Mouse (Mus musculus) limb, embryonic 14.5 days (tissue): Measurements from ENCODE around the gene Zfyve9. TPM values are rescaled to one million over a fixed set of nuclear protein-coding genes. Genes with fewer than 3 reads are reported as not detected.

Source experiments
- ATAC-seq: fragments of 200-750 bp; cut with Nextera tagmentation; 2 replicates; pipeline ENCODE4 v1.8.0; 2017; ENCODE audit warnings: low read depth, moderate number of reproducible peaks, moderate TSS enrichment; ENCODE audit not compliant: low FRiP score
- DNase-seq: peaks from one replicate; pipeline ENCODE4 v3.0.0-alpha.2; 2015; ENCODE audit warnings: low spot score
- H3K27ac ChIP-seq: fragments of 300-500 bp; sonication (generic); replicated peaks from 2 replicates; pipeline ENCODE4 v1.5.1; 2014; ENCODE audit warnings: low read depth, mild to moderate bottlenecking, low read length, moderate library complexity, mixed read lengths
- H3K27me3 ChIP-seq: fragments of 300-500 bp; sonication (generic); 2 replicates; pipeline ENCODE4 v1.6.1; 2014; ENCODE audit warnings: low read length, mixed read lengths; ENCODE audit not compliant: control insufficient read depth, insufficient read depth
- H3K36me3 ChIP-seq: fragments of 300-500 bp; sonication (generic); 2 replicates; pipeline ENCODE4 v1.6.1; 2014; ENCODE audit warnings: mild to moderate bottlenecking, low read length, moderate library complexity, mixed read lengths; ENCODE audit not compliant: control insufficient read depth, insufficient read depth
- H3K4me1 ChIP-seq: fragments of 300-500 bp; sonication (generic); 2 replicates; pipeline ENCODE4 v1.6.1; 2014; ENCODE audit warnings: antibody characterized with exemption, low read length, mixed read lengths; ENCODE audit not compliant: control insufficient read depth, insufficient read depth
- H3K4me2 ChIP-seq: fragments of 300-500 bp; sonication (generic); replicated peaks from 2 replicates; pipeline ENCODE4 v1.6.1; 2014; ENCODE audit warnings: low read depth, mild to moderate bottlenecking, low read length, moderate library complexity; ENCODE audit not compliant: severe bottlenecking
- H3K4me3 ChIP-seq: fragments of 300-500 bp; sonication (generic); replicated peaks from 2 replicates; pipeline ENCODE4 v1.5.1; 2014; ENCODE audit warnings: low read length
- H3K9ac ChIP-seq: fragments of 300-500 bp; sonication (generic); 2 replicates; pipeline ENCODE4 v1.6.1; 2014; ENCODE audit warnings: mild to moderate bottlenecking, low read depth, low read length, moderate library complexity; ENCODE audit not compliant: severe bottlenecking
- H3K9me3 ChIP-seq: fragments of 300-500 bp; sonication (generic); 2 replicates; pipeline ENCODE4 v1.6.1; 2016; ENCODE audit warnings: low read length; ENCODE audit not compliant: control insufficient read depth
- POLR2A ChIP-seq: fragments of 200-500 bp; IDR thresholded peaks from 2 replicates; pipeline ENCODE4 v1.8.0; 2012; ENCODE audit warnings: inconsistent platforms, mild to moderate bottlenecking, moderate library complexity, borderline replicate concordance; ENCODE audit not compliant: insufficient read depth, insufficient read length; ENCODE audit errors: extremely low read depth
- WGBS: fragments of 180-500 bp; shearing (Covaris S2); extraction: QIAGEN DNeasy Blood & Tissue Kit; methylation state at CpG from one replicate; pipeline ENCODE4 v1.1.7; 2014; 5-methylcytosine and 5-hydroxymethylcytosine counted together
- polyA plus RNA-seq, 2 experiments: library from polyadenylated mRNA; depleted of rRNA in 1 of 2; stranded (reverse) in 1 of 2; unstranded in 1 of 2; fragments of >200 nt; fragmentation: Nextera tagmentation in 1 of 2; extraction: Ambion mirVana in 1 of 2; gene quantifications; 2 replicates each; pipeline versions ENCODE4 v1.2.1 to v1.2.3; 2012 to 2014

The Zfyve9 gene
- polyA plus RNA-seq, 2 experiments: 5.8 to 9.6 TPM

- Histone ChIP-seq H3K4me1 (no peaks in the 10 kb centered on the region), H3K27me3 (no peaks in the 10 kb centered on the region), H3K4me3 (no peak overlapping the region), H3K9ac (no peak overlapping the region), H3K9me3 (no peaks in the 10 kb centered on the region), H3K4me2 (no peak overlapping the region), H3K27ac (no peak overlapping the region), H3K36me3 (no peaks in the 10 kb centered on the region)
- DNase-seq: no peak
- TF ChIP-seq POLR2A: no peak
- ATAC-seq: no peak
- 95% methylated on average over 3 of the region's 3 CpGs for WGBS
These were observed 21.0 kb downstream of the Zfyve9 start for GRCm38 (mm10) chr4:108759583-108759982.

- no peak for ATAC-seq
- Histone ChIP-seq H3K36me3 (no peaks in the 10 kb centered on the region), H3K27me3 (no peaks in the 10 kb centered on the region), H3K4me2 (no peak overlapping the region), H3K9ac (no peak overlapping the region), H3K4me3 (no peak overlapping the region), H3K27ac (no peak overlapping the region), H3K4me1 (no peaks in the 10 kb centered on the region), H3K9me3 (no peaks in the 10 kb centered on the region)
- 86% methylated on average over 3 of the region's 3 CpGs for WGBS
- TF ChIP-seq POLR2A: no peak
- no peak for DNase-seq
These were observed 34.3 kb downstream of the Zfyve9 start for GRCm38 (mm10) chr4:108746160-108746873.

- H3K4me1 ChIP-seq: no peaks in the 10 kb centered on the region
- no peak overlapping the region for H3K4me2 ChIP-seq
- H3K4me3 ChIP-seq: no peak overlapping the region
- DNase-seq: no peak
- 73% methylated on average over 3 of the region's 3 CpGs for WGBS
- no peak overlapping the region for H3K9ac ChIP-seq
- TF ChIP-seq POLR2A: no peak
- peaks cover under 1% of the 10 kb centered on the region; the same call in 1 of the 2 replicates for H3K36me3 ChIP-seq
- H3K9me3 ChIP-seq: no peaks in the 10 kb centered on the region
- ATAC-seq: no peak
- H3K27ac ChIP-seq: no peak overlapping the region
- H3K27me3 ChIP-seq: no peaks in the 10 kb centered on the region
These were observed 49.0 kb downstream of the Zfyve9 start for GRCm38 (mm10) chr4:108731582-108731981.

- H3K4me3 ChIP-seq: no peak overlapping the region
- H3K9ac ChIP-seq: no peak overlapping the region
- TF ChIP-seq POLR2A: no peak
- H3K9me3 ChIP-seq: no peaks in the 10 kb centered on the region
- no peak for ATAC-seq
- no peaks in the 10 kb centered on the region for H3K4me1 ChIP-seq
- H3K27me3 ChIP-seq: no peaks in the 10 kb centered on the region
- no peak overlapping the region for H3K27ac ChIP-seq
- H3K4me2 ChIP-seq: no peak overlapping the region
- H3K36me3 ChIP-seq: peaks cover 7% of the 10 kb centered on the region
- DNase-seq: no peak
- 56% methylated on average over 1 of the region's 1 CpGs for WGBS
These were observed 50.1 kb downstream of the Zfyve9 start for GRCm38 (mm10) chr4:108730450-108730849.

DNA sequence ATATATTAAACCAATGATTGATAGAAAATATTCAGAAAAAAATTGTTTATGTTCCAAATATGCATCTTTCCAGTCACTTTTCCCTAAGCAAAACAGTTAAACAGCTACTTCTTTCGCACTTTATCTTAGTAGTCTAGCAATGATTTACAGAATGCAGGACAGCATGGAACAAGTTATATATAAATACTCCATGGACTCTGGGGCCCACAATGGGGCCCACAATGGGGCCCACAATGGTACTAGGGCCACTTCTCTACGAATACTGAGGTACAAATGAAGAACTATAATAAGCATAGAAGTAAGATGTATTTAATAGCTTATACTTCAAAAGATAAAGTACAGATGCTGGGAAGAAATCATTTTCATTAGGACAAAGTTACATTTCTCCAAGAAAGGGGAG lies 56.5 kb downstream of the Zfyve9 start:
- ATAC-seq: no peak
- Histone ChIP-seq H3K9ac (no peak overlapping the region), H3K27ac (no peak overlapping the region), H3K9me3 (no peaks in the 10 kb centered on the region), H3K4me3 (no peak overlapping the region), H3K4me1 (no peaks in the 10 kb centered on the region), H3K36me3 (peaks cover 22% of the 10 kb centered on the region), H3K27me3 (no peaks in the 10 kb centered on the region), H3K4me2 (no peak overlapping the region)
- DNase-seq: no peak
- no peak for TF ChIP-seq POLR2A
- 93% methylated on average over 2 of the region's 2 CpGs for WGBS
